Mouse (Mus musculus) midbrain, embryonic 12.5 days (tissue): ENCODE results near the gene Hid1. TPM values are rescaled to one million over a fixed set of nuclear protein-coding genes. Genes with fewer than 3 reads are reported as not detected.

ENCODE experiments used
- ATAC-seq: fragments of 200-750 bp; cut with Nextera tagmentation; 2 replicates; pipeline ENCODE4 v1.8.0; 2017; ENCODE audit warnings: low read depth, moderate TSS enrichment, moderate library complexity; ENCODE audit not compliant: low FRiP score
- H3K27ac ChIP-seq: fragments of 300-500 bp; sonication (generic); replicated peaks from 2 replicates; pipeline ENCODE4 v1.5.1; 2016; ENCODE audit warnings: mild to moderate bottlenecking
- H3K27me3 ChIP-seq: fragments of 300-500 bp; sonication (generic); 2 replicates; pipeline ENCODE4 v1.6.1; 2016; ENCODE audit warnings: mild to moderate bottlenecking
- H3K36me3 ChIP-seq: fragments of 300-500 bp; sonication (generic); 2 replicates; pipeline ENCODE4 v1.6.1; 2016
- H3K4me1 ChIP-seq: fragments of 300-500 bp; sonication (generic); 2 replicates; pipeline ENCODE4 v1.6.1; 2016
- H3K4me2 ChIP-seq: fragments of 300-500 bp; sonication (generic); replicated peaks from 2 replicates; pipeline ENCODE4 v1.6.1; 2016; ENCODE audit warnings: mild to moderate bottlenecking, moderate library complexity
- H3K4me3 ChIP-seq: fragments of 300-500 bp; sonication (generic); 2 replicates; pipeline ENCODE4 v1.5.1; 2016; ENCODE audit warnings: mild to moderate bottlenecking
- H3K9ac ChIP-seq: fragments of 300-500 bp; sonication (generic); replicated peaks from 2 replicates; pipeline ENCODE4 v1.6.1; 2016; ENCODE audit warnings: mild to moderate bottlenecking, moderate library complexity
- H3K9me3 ChIP-seq: fragments of 300-500 bp; sonication (generic); 2 replicates; pipeline ENCODE4 v1.6.1; 2016; ENCODE audit warnings: mild to moderate bottlenecking
- WGBS: fragments of 180-500 bp; shearing (Covaris S2); methylation state at CpG from one replicate; pipeline ENCODE4 v1.1.7; 2016; 5-methylcytosine and 5-hydroxymethylcytosine counted together
- polyA plus RNA-seq: library from polyadenylated mRNA; unstranded; fragments of >200 nt; fragmentation: Nextera tagmentation; extraction: Ambion mirVana; gene quantifications from 2 replicates; pipeline ENCODE4 v1.2.1, GENCODE M21; 2016

The Hid1 gene
- polyA plus RNA-seq, 1 experiment from 2014 or later, result 32.9 TPM

DNA sequence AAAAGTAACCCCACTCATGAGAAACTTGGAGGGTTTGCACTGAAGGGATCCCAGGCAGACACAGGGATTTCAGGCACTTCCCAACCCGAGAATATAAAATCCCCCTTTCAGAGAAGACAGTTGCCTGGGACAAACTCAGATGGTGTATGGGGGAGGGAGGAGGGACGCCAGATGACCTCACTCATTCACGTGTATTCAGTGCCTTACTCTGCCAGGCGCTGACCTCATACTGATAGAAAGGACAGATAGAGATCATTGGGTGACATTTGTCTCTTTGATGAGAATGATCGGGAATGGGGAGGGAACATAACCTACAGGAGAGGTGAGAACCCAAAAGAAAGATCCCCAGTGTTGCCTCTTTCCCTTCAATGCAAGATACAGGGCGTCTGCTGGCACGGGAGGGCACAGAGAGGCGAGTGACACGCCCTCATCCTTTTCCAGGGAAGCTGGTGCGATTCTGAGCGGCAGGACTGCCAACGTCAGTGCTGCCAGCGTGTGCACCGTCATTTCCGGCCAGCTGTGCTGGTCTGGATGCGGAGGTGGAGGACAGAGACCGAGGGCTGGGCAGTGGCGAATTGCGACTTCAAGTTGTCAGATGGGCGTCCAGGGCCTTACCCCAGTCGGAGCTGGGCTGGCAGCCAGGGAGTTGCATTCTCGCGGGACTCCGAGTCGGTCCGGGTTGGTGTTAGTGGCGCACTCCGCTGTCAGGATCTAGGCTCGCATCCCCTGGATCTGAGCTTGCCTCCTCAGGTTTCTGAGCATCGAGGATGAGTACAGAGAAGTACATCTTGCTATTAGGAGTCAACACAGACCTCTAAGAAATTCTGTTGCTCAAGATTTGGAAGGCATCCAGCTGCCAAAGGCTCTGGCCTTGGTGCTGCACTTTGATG lies 6.5 kb upstream of the Hid1 start:
- Histone ChIP-seq H3K4me3 (peak overlapping the region; percentile 48), H3K9me3 (peaks cover 4% of the 10 kb centered on the region; the same call in 1 of the 2 replicates), H3K9ac (peak overlapping the region; percentile 69), H3K27me3 (peaks cover 54% of the 10 kb centered on the region), H3K4me1 (peaks cover 12% of the 10 kb centered on the region), H3K36me3 (no peaks in the 10 kb centered on the region), H3K27ac (no peak overlapping the region), H3K4me2 (peak overlapping the region; percentile 80)
- ATAC-seq, result peak; percentile 44; the same call in 1 of the 2 replicates
- 2% methylated on average over 30 of the region's 30 CpGs for WGBS

DNA sequence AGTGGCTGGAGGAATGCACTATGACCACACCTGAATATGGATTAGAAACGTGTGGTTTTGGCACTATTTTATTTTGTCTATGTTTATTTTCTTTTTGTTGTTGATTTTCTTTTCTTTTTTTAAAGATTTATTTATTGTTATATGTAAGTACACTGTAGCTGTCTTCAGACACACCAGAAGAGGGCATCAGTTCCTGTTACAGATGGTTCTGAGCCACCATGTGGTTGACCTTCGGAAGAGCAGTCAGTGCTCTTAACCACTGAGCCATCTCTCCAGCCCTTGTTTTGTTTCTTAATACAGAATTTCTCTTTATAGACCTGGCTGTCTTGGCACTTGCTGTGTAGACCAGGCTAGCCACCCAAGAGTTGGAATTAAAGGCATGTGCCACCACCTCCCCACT lies 5.2 kb upstream of the Hid1 start:
- Histone ChIP-seq H3K4me3 (no peak overlapping the region), H3K4me1 (peaks cover 12% of the 10 kb centered on the region), H3K27ac (no peak overlapping the region), H3K9ac (no peak overlapping the region), H3K27me3 (peaks cover 62% of the 10 kb centered on the region), H3K9me3 (no peaks in the 10 kb centered on the region), H3K36me3 (no peaks in the 10 kb centered on the region), H3K4me2 (no peak overlapping the region)
- ATAC-seq, result no peak
- WGBS, result 46% methylated on average over 2 of the region's 2 CpGs

DNA sequence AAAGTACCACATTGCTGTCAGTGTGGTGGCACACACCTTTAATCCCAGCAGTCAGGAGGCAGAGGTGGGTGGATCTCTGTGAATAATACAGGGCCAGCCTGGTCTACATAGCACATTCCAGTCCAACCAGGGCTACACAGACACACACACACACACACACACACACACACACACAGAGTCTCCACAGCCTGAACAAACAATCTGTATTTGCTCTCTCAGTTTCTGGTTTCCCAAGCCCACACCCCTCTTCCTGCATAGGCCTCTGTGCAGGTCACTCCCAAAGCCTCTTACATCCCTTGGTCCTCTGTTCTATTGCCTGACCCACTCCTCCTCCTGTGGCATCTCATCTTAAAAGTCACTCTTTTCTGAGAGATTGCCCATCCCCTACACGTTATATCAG lies 4.5 kb upstream of the Hid1 start:
- Histone ChIP-seq H3K9ac (no peak overlapping the region), H3K36me3 (no peaks in the 10 kb centered on the region), H3K4me3 (no peak overlapping the region), H3K27me3 (peaks cover 62% of the 10 kb centered on the region), H3K4me2 (no peak overlapping the region), H3K9me3 (no peaks in the 10 kb centered on the region), H3K4me1 (peaks cover 16% of the 10 kb centered on the region), H3K27ac (no peak overlapping the region)
- ATAC-seq, result no peak
- 65% methylated on average over 1 of the region's 1 CpGs for WGBS

- H3K27me3 ChIP-seq, result peaks cover 63% of the 10 kb centered on the region
- no peak overlapping the region for H3K4me2 ChIP-seq
- H3K4me1 ChIP-seq, result peaks cover 22% of the 10 kb centered on the region
- no peaks in the 10 kb centered on the region for H3K36me3 ChIP-seq
- WGBS, result 67% methylated on average over 8 of the region's 8 CpGs
- H3K9me3 ChIP-seq, result no peaks in the 10 kb centered on the region
- no peak for ATAC-seq
- no peak overlapping the region for H3K27ac ChIP-seq
- H3K4me3 ChIP-seq, result no peak overlapping the region
- H3K9ac ChIP-seq, result no peak overlapping the region
These were observed 3.8 kb upstream of the Hid1 start for GRCm38 (mm10) chr11:115371354-115371753.

DNA sequence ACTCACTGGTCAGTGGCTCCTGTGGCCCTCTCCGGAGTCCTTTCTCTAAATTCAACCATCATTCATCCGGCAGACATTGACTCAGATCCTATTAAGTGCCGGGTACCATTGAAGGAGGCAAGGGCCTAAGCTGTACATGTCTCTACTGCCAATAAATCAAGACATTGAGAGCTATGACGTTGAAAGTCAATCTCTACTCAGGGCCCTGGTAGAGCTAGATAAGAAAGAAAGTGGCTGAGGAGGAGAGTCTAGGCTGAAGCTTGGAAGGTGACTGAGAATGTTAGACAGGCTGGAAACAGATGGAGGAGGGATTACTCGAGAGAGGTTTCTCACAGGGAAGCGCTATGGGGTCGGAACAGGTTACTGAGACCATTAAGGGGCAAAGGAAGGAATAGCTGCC lies 2.8 kb upstream of the Hid1 start:
- no peak overlapping the region for H3K4me2 ChIP-seq
- H3K27me3 ChIP-seq, result peaks cover 66% of the 10 kb centered on the region
- no peak overlapping the region for H3K4me3 ChIP-seq
- H3K9me3 ChIP-seq, result no peaks in the 10 kb centered on the region
- H3K9ac ChIP-seq, result no peak overlapping the region
- ATAC-seq, result no peak
- WGBS, result 67% methylated on average over 7 of the region's 7 CpGs
- peaks cover 29% of the 10 kb centered on the region for H3K4me1 ChIP-seq
- no peak overlapping the region for H3K27ac ChIP-seq
- no peaks in the 10 kb centered on the region for H3K36me3 ChIP-seq

GRCm38 (mm10) chr11:115366706-115367394 lies 706 bp downstream of the Hid1 start:
- no peaks in the 10 kb centered on the region for H3K9me3 ChIP-seq
- H3K27me3 ChIP-seq, result peaks cover 45% of the 10 kb centered on the region
- H3K36me3 ChIP-seq, result no peaks in the 10 kb centered on the region
- H3K4me3 ChIP-seq, result peak overlapping the region; percentile 72
- H3K9ac ChIP-seq, result peak overlapping the region; percentile 79
- peak overlapping the region; percentile 92 for H3K4me2 ChIP-seq
- peak; percentile 69 for ATAC-seq
- under 1% methylated on average over 28 of the region's 28 CpGs for WGBS
- peaks cover 17% of the 10 kb centered on the region for H3K4me1 ChIP-seq
- peak overlapping the region; percentile 67 for H3K27ac ChIP-seq

DNA sequence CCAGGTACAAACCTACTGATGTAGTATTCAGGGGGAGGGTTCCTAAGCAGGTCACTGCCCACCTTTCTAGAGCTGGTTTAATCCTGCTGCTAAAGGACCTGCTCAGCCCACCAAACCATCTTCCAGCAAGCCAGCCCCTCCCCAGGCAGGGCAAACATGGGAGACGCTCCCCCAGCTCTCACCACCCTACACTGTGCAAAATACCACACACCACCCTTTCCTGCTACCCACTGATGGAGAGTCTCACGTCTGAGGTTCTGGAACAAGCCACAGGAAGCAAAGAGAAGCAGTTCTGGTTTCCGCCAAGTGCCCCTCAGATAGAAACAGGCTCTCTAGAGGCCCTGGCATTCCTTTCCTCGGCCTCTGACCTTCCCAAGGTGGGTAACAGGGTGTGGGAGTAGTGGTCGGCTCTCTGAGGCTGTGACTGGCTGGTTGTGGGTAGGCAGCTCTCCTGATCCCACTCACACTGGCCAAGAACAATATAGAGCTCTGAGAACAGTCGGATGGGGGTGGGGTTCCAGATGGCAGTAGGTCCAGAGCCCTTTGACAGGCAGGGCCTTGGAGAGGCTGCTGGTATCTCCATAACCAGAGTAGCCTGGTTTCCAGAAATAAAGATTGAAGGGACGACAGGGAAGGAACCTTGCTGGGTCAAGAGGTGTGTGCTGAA lies 1.4 kb downstream of the Hid1 start:
- H3K9ac ChIP-seq, result peak overlapping the region; percentile 79; the same call in 1 of the 2 replicates
- no peaks in the 10 kb centered on the region for H3K9me3 ChIP-seq
- peak; percentile 38; the same call in 1 of the 2 replicates for ATAC-seq
- H3K4me1 ChIP-seq, result peaks cover 17% of the 10 kb centered on the region
- H3K27ac ChIP-seq, result peak overlapping the region; percentile 12; the same call in 1 of the 2 replicates
- 46% methylated on average over 7 of the region's 7 CpGs for WGBS
- peak overlapping the region; percentile 72 for H3K4me3 ChIP-seq
- no peaks in the 10 kb centered on the region for H3K36me3 ChIP-seq
- peak overlapping the region; percentile 92 for H3K4me2 ChIP-seq
- H3K27me3 ChIP-seq, result peaks cover 41% of the 10 kb centered on the region

- ATAC-seq, result no peak
- Histone ChIP-seq H3K27me3 (peaks cover 24% of the 10 kb centered on the region), H3K36me3 (no peaks in the 10 kb centered on the region), H3K4me3 (no peak overlapping the region), H3K9ac (no peak overlapping the region), H3K9me3 (no peaks in the 10 kb centered on the region), H3K27ac (no peak overlapping the region), H3K4me1 (peaks cover 24% of the 10 kb centered on the region), H3K4me2 (no peak overlapping the region)
- 88% methylated on average over 3 of the region's 3 CpGs for WGBS
These were observed 3.4 kb downstream of the Hid1 start for GRCm38 (mm10) chr11:115364136-115364535.

DNA sequence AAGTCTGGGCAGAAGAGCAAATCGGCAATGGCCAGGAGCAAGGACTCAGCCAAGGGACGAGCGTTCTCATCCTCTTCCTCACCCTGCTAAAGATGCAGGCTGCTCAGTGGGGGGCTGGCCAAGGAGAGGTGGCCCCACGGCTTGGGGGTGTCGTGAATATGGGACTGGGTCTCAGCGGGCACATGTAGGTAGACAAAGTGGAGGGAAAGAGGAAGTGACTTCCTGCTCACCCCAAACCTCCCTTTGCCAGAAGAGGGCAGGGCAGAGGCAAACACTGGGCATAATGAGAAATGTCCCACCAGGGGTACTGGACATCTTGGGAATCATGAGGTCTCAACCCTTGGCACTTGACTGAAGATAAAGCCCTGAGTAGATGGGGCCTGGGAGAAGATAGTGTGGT lies 7.8 kb downstream of the Hid1 start:
- no peak overlapping the region for H3K9ac ChIP-seq
- H3K4me3 ChIP-seq, result no peak overlapping the region
- peaks cover 25% of the 10 kb centered on the region for H3K27me3 ChIP-seq
- H3K4me2 ChIP-seq, result no peak overlapping the region
- H3K27ac ChIP-seq, result peak overlapping the region; percentile 15; the same call in 1 of the 2 replicates
- peaks cover 15% of the 10 kb centered on the region for H3K36me3 ChIP-seq
- no peak for ATAC-seq
- peaks cover 12% of the 10 kb centered on the region for H3K4me1 ChIP-seq
- H3K9me3 ChIP-seq, result no peaks in the 10 kb centered on the region
- 72% methylated on average over 6 of the region's 6 CpGs for WGBS

DNA sequence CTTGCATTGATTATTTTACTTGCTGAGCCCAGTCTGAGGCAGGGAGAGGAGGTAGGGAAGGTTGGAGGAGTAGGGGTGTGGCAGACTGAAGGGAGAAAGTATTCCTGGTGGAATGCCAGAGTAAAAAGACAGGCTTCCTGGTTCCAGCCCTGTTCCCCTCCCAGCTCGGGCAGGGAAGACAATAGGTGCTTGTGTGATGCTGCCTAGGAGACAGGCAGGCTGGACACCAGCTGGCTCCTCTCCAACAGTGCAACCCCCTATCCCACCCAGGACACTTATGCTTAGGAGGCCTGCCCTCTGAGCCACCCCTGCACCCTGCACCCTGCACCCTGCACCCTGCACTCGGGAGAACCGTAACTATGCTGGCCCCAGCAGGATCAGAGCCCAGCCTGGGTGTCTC lies 8.3 kb downstream of the Hid1 start:
- 38% methylated on average over 3 of the region's 3 CpGs for WGBS
- Histone ChIP-seq H3K36me3 (peaks cover 15% of the 10 kb centered on the region), H3K9ac (0 out of 2 replicates have a peak overlapping the region, but pooled peaks have one; percentile 39), H3K27me3 (peaks cover 25% of the 10 kb centered on the region), H3K9me3 (no peaks in the 10 kb centered on the region), H3K27ac (peak overlapping the region; percentile 15), H3K4me1 (peaks cover 12% of the 10 kb centered on the region), H3K4me3 (no peak overlapping the region), H3K4me2 (no peak overlapping the region)
- ATAC-seq, result no peak

- no peaks in the 10 kb centered on the region for H3K9me3 ChIP-seq
- peak overlapping the region; percentile 15; the same call in 1 of the 2 replicates for H3K27ac ChIP-seq
- H3K27me3 ChIP-seq, result peaks cover 25% of the 10 kb centered on the region
- WGBS, result 22% methylated on average over 5 of the region's 5 CpGs
- H3K4me1 ChIP-seq, result peaks cover 12% of the 10 kb centered on the region
- no peak overlapping the region for H3K4me3 ChIP-seq
- H3K36me3 ChIP-seq, result peaks cover 18% of the 10 kb centered on the region
- H3K9ac ChIP-seq, result peak overlapping the region; percentile 39
- no peak for ATAC-seq
- no peak overlapping the region for H3K4me2 ChIP-seq
These were observed 9.1 kb downstream of the Hid1 start for GRCm38 (mm10) chr11:115358468-115358867.
